Mouse (Mus musculus) lung, postnatal 0 days (tissue): ENCODE results near the gene Vat1. TPM values are rescaled to one million over a fixed set of nuclear protein-coding genes. Genes with fewer than 3 reads are reported as not detected.
"Not testable (repeated sequence)": the region's sequence is repeated elsewhere in the genome, so short reads cannot be mapped to it uniquely, and the experiment has no call there.

Experiments used
- ATAC-seq: fragments of 200-750 bp; cut with Nextera tagmentation; 2 replicates; pipeline ENCODE4 v1.8.0; 2017; ENCODE audit warnings: moderate library complexity
- DNase-seq: peaks from one replicate; pipeline ENCODE4 v3.0.0-alpha.2; 2016; ENCODE audit warnings: low spot score
- H3K27ac ChIP-seq: fragments of 300-500 bp; sonication (generic); 2 replicates; pipeline ENCODE4 v1.5.1; 2014; ENCODE audit warnings: antibody characterized with exemption, mild to moderate bottlenecking, low read length, mixed read lengths
- H3K27me3 ChIP-seq: fragments of 300-500 bp; sonication (generic); replicated peaks from 2 replicates; pipeline ENCODE4 v1.6.1; 2014; ENCODE audit warnings: low read length, mixed read lengths; ENCODE audit not compliant: insufficient read depth
- H3K36me3 ChIP-seq: fragments of 300-500 bp; sonication (generic); 2 replicates; pipeline ENCODE4 v1.6.1; 2014; ENCODE audit warnings: low read length, mixed read lengths; ENCODE audit not compliant: insufficient read depth
- H3K4me1 ChIP-seq: fragments of 300-500 bp; sonication (generic); 2 replicates; pipeline ENCODE4 v1.6.1; 2014; ENCODE audit warnings: antibody characterized with exemption, low read depth, low read length, mixed read lengths; ENCODE audit not compliant: insufficient read depth
- H3K4me2 ChIP-seq: fragments of 300-500 bp; sonication (generic); replicated peaks from 2 replicates; pipeline ENCODE4 v1.6.1; 2014; ENCODE audit warnings: low read depth, mild to moderate bottlenecking, low read length, moderate library complexity, mixed read lengths
- H3K4me3 ChIP-seq: fragments of 300-500 bp; sonication (generic); 2 replicates; pipeline ENCODE4 v1.5.1; 2014; ENCODE audit warnings: low read depth, low read length
- H3K9ac ChIP-seq: fragments of 300-500 bp; sonication (generic); replicated peaks from 2 replicates; pipeline ENCODE4 v1.6.1; 2014; ENCODE audit warnings: low read depth, mild to moderate bottlenecking
- H3K9me3 ChIP-seq: fragments of 300-500 bp; sonication (generic); 2 replicates; pipeline ENCODE4 v1.6.1; 2016; ENCODE audit warnings: low read length, mixed read lengths
- CTCF ChIP-seq: IDR thresholded peaks from 2 replicates; pipeline ENCODE4 v1.5.1; 2016; ENCODE audit warnings: antibody characterized with exemption, mild to moderate bottlenecking
- EP300 ChIP-seq: IDR thresholded peaks from 2 replicates; pipeline ENCODE4 v1.6.1; 2016; ENCODE audit warnings: antibody characterized with exemption, mild to moderate bottlenecking, control low read depth
- WGBS: fragments of 180-500 bp; shearing (Covaris S2); extraction: QIAGEN DNeasy Blood & Tissue Kit; methylation state at CpG from one replicate; pipeline ENCODE4 v1.1.7; 2014; 5-methylcytosine and 5-hydroxymethylcytosine counted together
- polyA plus RNA-seq: library from polyadenylated mRNA; unstranded; fragments of >200 nt; fragmentation: Nextera tagmentation; extraction: Ambion mirVana; gene quantifications from 2 replicates; pipeline ENCODE4 v1.2.1, GENCODE M21; 2015

The Vat1 gene
- polyA plus RNA-seq, 1 experiment from 2014 or later, result 88.1 TPM

DNA sequence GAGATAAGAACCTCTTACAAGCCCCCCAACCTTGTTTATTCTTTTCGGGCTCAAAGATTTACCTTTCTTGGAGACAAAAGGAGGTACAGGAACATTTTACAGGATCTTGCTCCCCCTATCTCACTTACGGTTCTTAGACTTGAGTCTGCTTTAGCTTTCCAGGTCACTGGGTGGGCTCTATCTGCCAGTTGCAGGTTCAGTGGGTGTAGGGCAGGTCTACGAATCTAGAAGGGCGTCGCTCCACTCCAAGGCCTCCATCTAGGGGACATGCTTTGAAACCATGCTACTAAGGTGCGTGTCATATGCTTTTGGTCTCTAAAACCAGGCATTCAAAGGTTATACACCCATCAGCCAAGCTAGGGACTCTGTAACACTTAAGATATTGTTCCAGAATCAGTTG is 18.2 kb upstream of the Vat1 start:
- 59% methylated on average over 6 of the region's 6 CpGs for WGBS
- TF ChIP-seq EP300, result no peak
- no peak for TF ChIP-seq CTCF
- H3K4me1 ChIP-seq, result no peaks in the 10 kb centered on the region
- DNase-seq, result no peak
- no peak overlapping the region for H3K4me3 ChIP-seq
- H3K27ac ChIP-seq, result no peak overlapping the region
- H3K36me3 ChIP-seq, result no peaks in the 10 kb centered on the region
- ATAC-seq, result no peak
- no peaks in the 10 kb centered on the region for H3K27me3 ChIP-seq
- H3K9me3 ChIP-seq, result no peaks in the 10 kb centered on the region
- no peak overlapping the region for H3K9ac ChIP-seq
- no peak overlapping the region for H3K4me2 ChIP-seq

DNA sequence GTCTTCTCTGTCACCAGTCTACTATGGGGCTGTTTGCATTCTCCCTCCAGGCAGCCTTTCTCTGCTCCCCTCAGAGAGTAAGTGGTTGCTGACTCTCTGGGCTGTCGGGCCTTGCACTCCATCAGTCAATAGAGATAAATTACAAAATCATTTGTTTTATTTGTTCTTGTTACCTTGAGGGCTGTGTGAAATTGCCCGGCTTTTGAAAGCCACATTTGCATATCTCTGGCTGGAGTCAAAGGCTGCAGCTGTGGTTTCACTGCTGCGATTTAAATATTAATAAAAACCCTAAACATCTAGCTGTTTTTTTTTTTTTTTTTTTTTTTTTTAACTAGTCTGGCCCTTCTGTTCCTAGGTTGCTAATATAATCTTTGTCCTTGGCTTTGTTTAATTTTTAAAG is 17.8 kb upstream of the Vat1 start:
- Histone ChIP-seq H3K4me3 (no peak overlapping the region), H3K4me1 (no peaks in the 10 kb centered on the region), H3K9me3 (no peaks in the 10 kb centered on the region), H3K27ac (no peak overlapping the region), H3K36me3 (no peaks in the 10 kb centered on the region), H3K9ac (no peak overlapping the region), H3K27me3 (no peaks in the 10 kb centered on the region), H3K4me2 (no peak overlapping the region)
- ATAC-seq, result no peak
- 28% methylated on average over 3 of the region's 3 CpGs for WGBS
- DNase-seq, result peak; percentile 26
- TF ChIP-seq CTCF, result no peak
- TF ChIP-seq EP300, result no peak

DNA sequence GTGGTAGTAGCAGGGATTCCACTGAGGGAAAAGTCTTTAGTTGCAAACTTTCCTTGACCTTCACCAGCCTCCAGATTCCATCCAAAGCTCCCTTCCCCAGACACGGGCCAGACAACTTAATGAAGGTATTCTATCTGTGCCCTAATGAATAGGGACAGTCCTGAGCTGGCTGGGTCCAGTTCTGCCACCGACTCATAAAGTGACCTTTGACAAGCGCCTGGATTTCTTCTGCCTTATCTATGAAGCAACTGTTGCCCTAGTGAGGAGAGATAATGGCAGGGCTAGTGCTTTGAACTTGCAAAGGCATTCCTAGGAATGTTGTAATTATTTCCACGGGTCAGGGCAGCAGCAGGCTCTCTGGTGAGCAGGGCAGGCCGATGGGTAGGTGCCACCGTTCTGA is 14.9 kb upstream of the Vat1 start:
- H3K4me1 ChIP-seq, result no peaks in the 10 kb centered on the region
- H3K4me2 ChIP-seq, result no peak overlapping the region
- 24% methylated on average over 6 of the region's 6 CpGs for WGBS
- H3K27me3 ChIP-seq, result no peaks in the 10 kb centered on the region
- no peak for DNase-seq
- no peak overlapping the region for H3K9ac ChIP-seq
- ATAC-seq, result no peak
- H3K27ac ChIP-seq, result no peak overlapping the region
- H3K9me3 ChIP-seq, result no peaks in the 10 kb centered on the region
- no peak for TF ChIP-seq EP300
- TF ChIP-seq CTCF, result no peak
- H3K4me3 ChIP-seq, result no peak overlapping the region
- no peaks in the 10 kb centered on the region for H3K36me3 ChIP-seq

DNA sequence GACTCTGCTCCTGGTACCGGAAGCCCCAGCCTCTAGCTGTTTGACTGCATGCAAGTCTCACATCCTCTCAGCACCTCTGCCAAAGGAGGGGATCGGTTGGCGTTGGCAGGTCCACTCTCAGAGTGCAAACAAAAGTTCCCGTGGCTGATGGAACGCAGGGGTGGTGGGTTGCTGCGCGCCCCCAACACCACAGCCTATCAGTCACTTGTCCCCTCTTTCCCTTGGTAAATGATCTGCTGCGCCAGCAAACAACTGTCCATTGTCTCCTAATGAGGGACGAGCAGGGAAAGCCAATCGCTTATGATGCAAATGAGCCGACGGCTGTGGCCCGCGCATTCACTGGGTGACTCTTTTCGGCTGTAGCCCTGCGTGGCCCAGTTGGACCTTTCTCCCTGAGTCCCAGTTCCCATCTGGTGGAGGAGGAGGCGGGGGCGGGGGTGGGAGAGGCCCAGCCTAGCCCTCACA is 13.2 kb upstream of the Vat1 start:
- no peak overlapping the region for H3K27ac ChIP-seq
- H3K4me1 ChIP-seq, result no peaks in the 10 kb centered on the region
- WGBS, result 7% methylated on average over 18 of the region's 18 CpGs
- H3K4me3 ChIP-seq, result no peak overlapping the region
- no peaks in the 10 kb centered on the region for H3K36me3 ChIP-seq
- no peak overlapping the region for H3K9ac ChIP-seq
- no peaks in the 10 kb centered on the region for H3K9me3 ChIP-seq
- DNase-seq (no peak), ATAC-seq (no peak)
- H3K4me2 ChIP-seq, result peak overlapping the region; percentile 36; the same call in 1 of the 2 replicates
- TF ChIP-seq CTCF (no peak), EP300 (no peak)
- H3K27me3 ChIP-seq, result no peaks in the 10 kb centered on the region

DNA sequence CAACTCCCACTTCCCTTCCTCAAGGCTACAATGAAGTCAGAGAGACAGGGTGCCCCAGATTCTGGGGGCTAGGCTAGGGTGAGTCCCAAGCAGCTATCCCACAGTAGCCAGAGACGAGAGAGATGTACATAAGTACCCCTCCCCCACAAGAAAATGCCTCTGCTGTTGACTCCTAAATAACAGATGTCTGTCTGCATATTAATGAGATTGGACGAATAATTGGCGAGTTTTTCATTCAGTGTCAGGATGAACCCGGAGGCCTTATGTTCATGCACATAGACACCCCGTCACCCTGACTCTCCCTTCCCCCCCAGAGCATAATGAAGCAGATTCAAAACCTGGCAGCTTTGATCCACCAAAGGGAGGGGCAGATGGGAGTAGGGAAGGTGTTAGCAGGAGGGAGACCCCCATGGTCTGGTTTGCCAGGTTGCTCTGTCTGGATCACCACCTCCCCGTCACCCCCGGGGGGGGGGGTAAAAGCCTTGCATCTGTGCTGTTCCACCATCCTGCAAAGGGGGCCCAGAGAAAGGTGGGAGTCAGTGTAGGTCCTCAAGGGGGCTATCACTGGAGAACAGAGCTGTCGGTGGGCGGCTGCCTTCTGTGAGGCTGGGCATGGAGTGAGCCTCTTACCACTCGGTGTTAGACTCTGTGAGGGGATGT is 11.7 kb upstream of the Vat1 start:
- TF ChIP-seq CTCF (no peak), EP300 (no peak)
- Histone ChIP-seq H3K9me3 (no peaks in the 10 kb centered on the region), H3K4me3 (no peak overlapping the region), H3K36me3 (no peaks in the 10 kb centered on the region), H3K9ac (no peak overlapping the region), H3K27me3 (no peaks in the 10 kb centered on the region), H3K4me1 (no peaks in the 10 kb centered on the region), H3K4me2 (no peak overlapping the region), H3K27ac (no peak overlapping the region)
- 60% methylated on average over 10 of the region's 10 CpGs for WGBS
- ATAC-seq (no peak), DNase-seq (no peak)

DNA sequence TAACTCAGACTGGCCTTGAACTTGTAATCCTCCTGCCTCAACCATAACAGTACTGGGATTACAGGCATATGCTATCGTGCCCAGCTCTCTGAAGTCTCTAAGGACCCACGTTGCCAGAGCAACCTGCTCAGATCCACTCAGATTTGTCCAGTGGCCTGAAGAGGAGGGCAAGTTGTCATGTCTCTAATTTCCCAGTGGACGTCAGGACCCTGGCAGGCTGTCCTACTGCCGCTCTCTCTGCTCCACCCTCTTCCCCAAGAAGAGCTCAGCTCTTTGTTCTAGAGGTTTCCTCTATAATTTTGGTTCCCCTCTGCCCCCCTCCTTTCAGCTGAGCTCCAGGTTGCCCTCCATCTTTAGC is 11.1 kb upstream of the Vat1 start:
- WGBS, result 33% methylated on average over 4 of the region's 4 CpGs
- Histone ChIP-seq H3K4me3 (no peak overlapping the region), H3K36me3 (no peaks in the 10 kb centered on the region), H3K27ac (no peak overlapping the region), H3K27me3 (no peaks in the 10 kb centered on the region), H3K4me2 (no peak overlapping the region), H3K9ac (no peak overlapping the region), H3K9me3 (no peaks in the 10 kb centered on the region), H3K4me1 (no peaks in the 10 kb centered on the region)
- ATAC-seq (no peak), DNase-seq (no peak)
- TF ChIP-seq CTCF, result no peak
- no peak for TF ChIP-seq EP300

DNA sequence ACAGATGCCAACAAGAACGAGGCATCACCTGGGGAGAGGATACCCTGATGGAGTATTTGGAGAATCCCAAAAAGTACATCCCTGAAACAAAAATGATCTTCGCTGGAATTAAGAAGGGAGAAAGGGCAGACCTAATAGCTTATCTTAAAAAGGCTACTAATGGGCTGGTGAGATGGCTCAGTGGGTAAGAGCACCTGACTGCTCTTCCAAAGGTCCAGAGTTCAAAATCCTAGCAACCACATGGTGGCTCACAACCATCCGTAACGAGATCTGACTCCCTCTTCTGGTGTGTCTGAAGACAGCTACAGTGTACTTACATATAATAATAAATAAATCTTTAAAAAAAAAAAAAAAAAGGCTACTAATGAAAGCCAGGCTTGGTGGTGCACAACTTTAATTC is 10.3 kb upstream of the Vat1 start:
- H3K27me3 ChIP-seq, H3K9ac ChIP-seq, H3K4me3 ChIP-seq, H3K9me3 ChIP-seq, ATAC-seq, H3K36me3 ChIP-seq, H3K4me2 ChIP-seq, H3K27ac ChIP-seq, DNase-seq, H3K4me1 ChIP-seq: not testable (repeated sequence)
- 87% methylated on average over 4 of the region's 4 CpGs for WGBS
